Mouse (Mus musculus) kidney, embryonic 15.5 days (tissue): ENCODE measurements around the gene Palld. TPM values are rescaled to one million over a fixed set of nuclear protein-coding genes. Genes with fewer than 3 reads are reported as not detected.

ENCODE experiments used
- ATAC-seq: fragments of 200-750 bp; cut with Nextera tagmentation; replicated peaks from 2 replicates; pipeline ENCODE4 v1.8.0; 2017; ENCODE audit warnings: moderate TSS enrichment; ENCODE audit not compliant: low FRiP score
- H3K27ac ChIP-seq: fragments of 300-500 bp; sonication (generic); 2 replicates; pipeline ENCODE4 v1.5.1; 2015; ENCODE audit warnings: mild to moderate bottlenecking, inconsistent platforms
- H3K27me3 ChIP-seq: fragments of 300-500 bp; sonication (generic); 2 replicates; pipeline ENCODE4 v1.6.1; 2015; ENCODE audit warnings: inconsistent platforms
- H3K36me3 ChIP-seq: fragments of 300-500 bp; sonication (generic); 2 replicates; pipeline ENCODE4 v1.6.1; 2015; ENCODE audit warnings: inconsistent platforms
- H3K4me1 ChIP-seq: fragments of 300-500 bp; sonication (generic); 2 replicates; pipeline ENCODE4 v1.6.1; 2015; ENCODE audit warnings: inconsistent platforms
- H3K4me2 ChIP-seq: fragments of 300-500 bp; sonication (generic); 2 replicates; pipeline ENCODE4 v1.6.1; 2015; ENCODE audit warnings: moderate library complexity, mild to moderate bottlenecking, inconsistent platforms
- H3K4me3 ChIP-seq: fragments of 300-500 bp; sonication (generic); replicated peaks from 2 replicates; pipeline ENCODE4 v1.5.1; 2015; ENCODE audit warnings: mild to moderate bottlenecking, inconsistent platforms
- H3K9ac ChIP-seq: fragments of 300-500 bp; sonication (generic); 2 replicates; pipeline ENCODE4 v1.6.1; 2015; ENCODE audit warnings: mild to moderate bottlenecking, inconsistent platforms
- H3K9me3 ChIP-seq: fragments of 300-500 bp; sonication (generic); replicated peaks from 2 replicates; pipeline ENCODE4 v1.6.1; 2016; ENCODE audit warnings: inconsistent platforms
- WGBS: fragments of 180-500 bp; shearing (Covaris S2); methylation state at CpG from one replicate; pipeline ENCODE4 v1.1.7; 2015; ENCODE audit warnings: mixed read lengths; 5-methylcytosine and 5-hydroxymethylcytosine counted together
- polyA plus RNA-seq: library from polyadenylated mRNA; unstranded; fragments of >200 nt; fragmentation: Nextera tagmentation; extraction: Ambion mirVana; gene quantifications from 2 replicates; pipeline ENCODE4 v1.2.1, GENCODE M21; 2015

Gene Palld
- polyA plus RNA-seq, 1 experiment from 2014 or later, result 76.7 TPM

- H3K36me3 ChIP-seq, result no peaks in the 10 kb centered on the region
- H3K4me3 ChIP-seq, result no peak overlapping the region
- H3K4me1 ChIP-seq, result no peaks in the 10 kb centered on the region
- H3K27me3 ChIP-seq, result no peaks in the 10 kb centered on the region
- no peaks in the 10 kb centered on the region for H3K9me3 ChIP-seq
- WGBS, result 65% methylated on average over 8 of the region's 8 CpGs
- no peak overlapping the region for H3K27ac ChIP-seq
- no peak overlapping the region for H3K4me2 ChIP-seq
- no peak overlapping the region for H3K9ac ChIP-seq
- no peak for ATAC-seq
Measured at GRCm38 (mm10) chr8:61736739-61737243, 165.7 kb downstream of the Palld start.

- H3K36me3 ChIP-seq, result no peaks in the 10 kb centered on the region
- no peak overlapping the region for H3K4me2 ChIP-seq
- no peaks in the 10 kb centered on the region for H3K9me3 ChIP-seq
- no peak overlapping the region for H3K9ac ChIP-seq
- H3K4me3 ChIP-seq, result no peak overlapping the region
- H3K4me1 ChIP-seq, result no peaks in the 10 kb centered on the region
- no peak overlapping the region for H3K27ac ChIP-seq
- no peak for ATAC-seq
- WGBS, result 58% methylated on average over 4 of the region's 4 CpGs
- H3K27me3 ChIP-seq, result no peaks in the 10 kb centered on the region
Measured at GRCm38 (mm10) chr8:61736117-61736516, 166.4 kb downstream of the Palld start.

- H3K4me2 ChIP-seq, result no peak overlapping the region
- WGBS, result 86% methylated on average over 8 of the region's 8 CpGs
- no peaks in the 10 kb centered on the region for H3K36me3 ChIP-seq
- no peaks in the 10 kb centered on the region for H3K9me3 ChIP-seq
- H3K4me1 ChIP-seq, result 0 out of 2 replicates have a peak, but pooled peaks cover 1% of the 10 kb centered on the region
- H3K27ac ChIP-seq, result no peak overlapping the region
- H3K4me3 ChIP-seq, result no peak overlapping the region
- no peak for ATAC-seq
- no peaks in the 10 kb centered on the region for H3K27me3 ChIP-seq
- H3K9ac ChIP-seq, result no peak overlapping the region
Measured at GRCm38 (mm10) chr8:61734164-61734563, 168.3 kb downstream of the Palld start.

GRCm38 (mm10) chr8:61732184-61732583 lies 170.3 kb downstream of the Palld start:
- Histone ChIP-seq H3K4me3 (no peak overlapping the region), H3K4me1 (0 out of 2 replicates have a peak, but pooled peaks cover 3% of the 10 kb centered on the region), H3K36me3 (no peaks in the 10 kb centered on the region), H3K27me3 (no peaks in the 10 kb centered on the region), H3K27ac (no peak overlapping the region), H3K9me3 (no peaks in the 10 kb centered on the region), H3K4me2 (no peak overlapping the region), H3K9ac (no peak overlapping the region)
- no peak for ATAC-seq
- 63% methylated on average over 6 of the region's 6 CpGs for WGBS

GRCm38 (mm10) chr8:61731306-61732088 lies 171.0 kb downstream of the Palld start:
- Histone ChIP-seq H3K9ac (no peak overlapping the region), H3K9me3 (no peaks in the 10 kb centered on the region), H3K27ac (no peak overlapping the region), H3K4me2 (no peak overlapping the region), H3K27me3 (no peaks in the 10 kb centered on the region), H3K4me1 (0 out of 2 replicates have a peak, but pooled peaks cover 3% of the 10 kb centered on the region), H3K4me3 (no peak overlapping the region), H3K36me3 (no peaks in the 10 kb centered on the region)
- 55% methylated on average over 5 of the region's 5 CpGs for WGBS
- no peak for ATAC-seq

- Histone ChIP-seq H3K4me3 (no peak overlapping the region), H3K27me3 (no peaks in the 10 kb centered on the region), H3K4me1 (0 out of 2 replicates have a peak, but pooled peaks cover 3% of the 10 kb centered on the region), H3K9ac (no peak overlapping the region), H3K27ac (no peak overlapping the region), H3K36me3 (no peaks in the 10 kb centered on the region), H3K9me3 (no peaks in the 10 kb centered on the region), H3K4me2 (no peak overlapping the region)
- ATAC-seq, result no peak
- 91% methylated on average over 6 of the region's 6 CpGs for WGBS
Measured at GRCm38 (mm10) chr8:61730669-61731068, 171.8 kb downstream of the Palld start.

GRCm38 (mm10) chr8:61725306-61726017 lies 177.0 kb downstream of the Palld start:
- 0 out of 2 replicates have a peak, but pooled peaks cover 3% of the 10 kb centered on the region for H3K27me3 ChIP-seq
- peak overlapping the region; percentile 57 for H3K27ac ChIP-seq
- H3K4me1 ChIP-seq, result peaks cover 8% of the 10 kb centered on the region; the same call in 1 of the 2 replicates
- H3K36me3 ChIP-seq, result no peaks in the 10 kb centered on the region
- peak; percentile 78 for ATAC-seq
- H3K9ac ChIP-seq, result no peak overlapping the region
- no peaks in the 10 kb centered on the region for H3K9me3 ChIP-seq
- WGBS, result 31% methylated on average over 8 of the region's 8 CpGs
- no peak overlapping the region for H3K4me3 ChIP-seq
- H3K4me2 ChIP-seq, result no peak overlapping the region

GRCm38 (mm10) chr8:61722226-61722625 lies 180.3 kb downstream of the Palld start:
- Histone ChIP-seq H3K36me3 (peaks cover 12% of the 10 kb centered on the region), H3K9ac (no peak overlapping the region), H3K4me1 (peaks cover 5% of the 10 kb centered on the region; the same call in 1 of the 2 replicates), H3K27me3 (0 out of 2 replicates have a peak, but pooled peaks cover 3% of the 10 kb centered on the region), H3K27ac (no peak overlapping the region), H3K4me2 (no peak overlapping the region), H3K4me3 (no peak overlapping the region), H3K9me3 (no peaks in the 10 kb centered on the region)
- 84% methylated on average over 9 of the region's 9 CpGs for WGBS
- no peak for ATAC-seq

GRCm38 (mm10) chr8:61715351-61716125 lies 187.0 kb downstream of the Palld start:
- no peak for ATAC-seq
- 67% methylated on average over 14 of the region's 14 CpGs for WGBS
- Histone ChIP-seq H3K4me2 (no peak overlapping the region), H3K9ac (no peak overlapping the region), H3K4me1 (peaks cover 10% of the 10 kb centered on the region; the same call in 1 of the 2 replicates), H3K27me3 (no peaks in the 10 kb centered on the region), H3K36me3 (peaks cover 12% of the 10 kb centered on the region), H3K9me3 (no peaks in the 10 kb centered on the region), H3K27ac (no peak overlapping the region), H3K4me3 (no peak overlapping the region)

- Histone ChIP-seq H3K9me3 (no peaks in the 10 kb centered on the region), H3K4me1 (peaks cover 12% of the 10 kb centered on the region; the same call in 1 of the 2 replicates), H3K4me2 (no peak overlapping the region), H3K27me3 (no peaks in the 10 kb centered on the region), H3K36me3 (peaks cover 12% of the 10 kb centered on the region), H3K4me3 (no peak overlapping the region), H3K27ac (no peak overlapping the region), H3K9ac (no peak overlapping the region)
- no peak for ATAC-seq
- 45% methylated on average over 6 of the region's 6 CpGs for WGBS
Measured at GRCm38 (mm10) chr8:61714293-61714831, 188.1 kb downstream of the Palld start.

- no peak for ATAC-seq
- 89% methylated on average over 16 of the region's 16 CpGs for WGBS
- H3K27ac ChIP-seq, result no peak overlapping the region
- no peaks in the 10 kb centered on the region for H3K9me3 ChIP-seq
- no peaks in the 10 kb centered on the region for H3K27me3 ChIP-seq
- peaks cover 7% of the 10 kb centered on the region for H3K36me3 ChIP-seq
- H3K9ac ChIP-seq, result no peak overlapping the region
- H3K4me1 ChIP-seq, result peaks cover 12% of the 10 kb centered on the region; the same call in 1 of the 2 replicates
- H3K4me2 ChIP-seq, result no peak overlapping the region
- no peak overlapping the region for H3K4me3 ChIP-seq
Measured at GRCm38 (mm10) chr8:61713195-61713990, 189.1 kb downstream of the Palld start.
